Mouse (Mus musculus) ovary, postnatal 10 days (tissue): ENCODE data around the gene Abi3.

ENCODE experiments used
- DNase-seq: peaks from one replicate; pipeline ENCODE4 v3.0.0; 2022; ENCODE audit warnings: low spot score

Gene Abi3

DNA sequence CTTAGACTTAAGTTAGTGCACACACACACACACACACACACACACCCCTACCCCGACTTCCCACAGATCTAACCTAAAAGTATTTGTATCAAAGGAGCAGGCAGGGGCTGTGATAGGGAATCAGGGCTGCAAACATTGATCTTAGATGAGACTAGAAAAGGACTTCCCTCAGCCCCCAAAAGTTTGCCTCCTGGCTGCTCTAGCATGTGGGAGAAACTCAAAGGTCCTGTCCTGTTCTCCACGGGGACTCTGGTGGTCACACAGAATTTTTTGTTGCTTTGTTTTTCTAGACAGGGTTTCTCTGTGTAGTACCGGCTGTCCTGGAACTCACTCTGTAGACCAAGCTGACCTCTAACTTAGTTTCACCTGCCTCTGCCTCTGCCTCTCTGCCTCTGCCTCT lies 16.7 kb downstream of the Abi3 start:
- DNase-seq: no peak

- DNase-seq: no peak
Measured at GRCm38 (mm10) chr11:95824877-95825243, 17.4 kb downstream of the Abi3 start.

DNA sequence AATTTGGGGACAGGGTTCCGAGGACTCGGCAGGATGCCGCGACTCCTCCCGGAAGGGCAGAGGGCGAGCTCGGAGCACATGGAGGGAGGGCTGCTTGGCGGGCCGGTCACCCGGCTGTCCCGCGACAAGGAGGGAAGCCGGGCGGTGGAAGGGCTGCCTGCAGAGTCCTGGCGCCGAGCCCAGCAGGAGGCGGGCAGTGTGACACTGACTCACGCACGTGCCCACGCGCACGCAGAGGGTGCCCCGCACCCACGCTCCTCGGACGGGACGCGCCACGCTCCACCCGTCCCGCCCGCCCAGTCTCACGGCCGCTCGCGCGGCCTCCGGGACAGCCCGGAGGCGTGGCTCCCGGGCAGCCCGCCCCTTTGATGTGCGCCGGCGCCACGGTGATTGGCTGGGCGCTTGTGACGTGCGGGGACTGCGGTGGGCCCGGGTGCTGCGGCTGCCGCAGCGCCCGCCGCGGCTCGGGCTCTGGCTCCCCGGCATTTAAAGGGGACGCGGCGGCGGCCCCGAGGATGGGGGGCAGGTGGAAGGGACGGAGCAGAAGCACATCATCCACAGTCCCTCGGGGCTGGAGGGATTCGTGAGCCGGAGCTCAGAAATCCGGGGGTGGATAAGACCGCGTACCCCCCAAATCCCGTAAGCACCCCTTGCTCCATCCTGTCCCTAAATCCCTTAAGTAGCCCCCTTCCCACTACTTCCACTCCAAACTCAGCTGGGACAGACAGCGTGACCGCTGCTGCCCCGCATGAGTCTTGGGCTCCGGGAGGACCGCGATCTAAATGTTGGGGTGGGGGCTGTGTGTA lies 18.0 kb downstream of the Abi3 start, which contains the start of gene Phospho1:
TSS of gene Phospho1 (plus strand) at position 429 of the 806 bp plus-strand sequence.
- peak; percentile 77 for DNase-seq

DNA sequence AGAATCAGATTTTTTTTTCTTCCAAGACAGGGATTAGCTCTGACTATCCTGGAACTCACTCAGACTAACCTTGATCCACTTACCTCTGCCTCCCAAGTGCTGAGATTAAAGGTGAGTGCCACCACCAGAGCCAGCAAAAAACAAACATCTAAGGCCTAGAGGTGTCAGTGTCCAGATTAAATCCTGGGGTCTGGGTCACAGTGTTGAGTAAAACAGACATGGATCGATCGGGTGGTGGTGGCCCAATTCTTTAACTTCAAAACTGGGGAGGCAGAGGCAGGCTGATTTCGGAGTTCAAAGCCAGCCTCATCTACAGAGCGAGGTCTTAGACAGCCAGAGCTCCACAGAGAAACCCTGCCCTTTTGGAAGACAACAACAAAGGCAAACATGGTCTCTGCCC lies 19.8 kb downstream of the Abi3 start:
- no peak for DNase-seq

DNA sequence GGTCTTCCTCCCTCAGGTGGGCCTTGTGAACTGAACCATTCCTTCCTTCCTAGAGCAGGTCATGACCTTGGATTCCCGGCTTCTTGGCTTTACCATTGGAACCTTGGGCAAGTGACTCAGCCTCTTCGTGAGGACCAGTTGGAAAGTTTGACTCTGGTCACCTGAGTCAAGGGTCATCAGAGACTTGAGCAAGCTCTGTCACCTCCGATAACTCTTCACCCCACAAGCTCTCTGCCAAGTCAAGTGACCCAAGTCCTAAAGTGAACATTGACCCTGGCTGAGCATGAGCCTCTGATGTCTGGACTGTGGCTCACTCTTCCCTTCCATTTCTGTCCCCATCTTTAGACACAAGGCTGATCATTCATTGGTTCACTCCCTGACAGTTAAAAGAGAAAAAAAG lies 20.8 kb downstream of the Abi3 start:
- no peak for DNase-seq

GRCm38 (mm10) chr11:95819138-95819537 lies 23.1 kb downstream of the Abi3 start:
- DNase-seq: no peak

- no peak for DNase-seq
Measured at GRCm38 (mm10) chr11:95815412-95815811, 26.9 kb downstream of the Abi3 start.

- no peak for DNase-seq
Measured at GRCm38 (mm10) chr11:95814857-95815256, 27.4 kb downstream of the Abi3 start.

GRCm38 (mm10) chr11:95814101-95814500 lies 28.2 kb downstream of the Abi3 start:
- DNase-seq: no peak

DNA sequence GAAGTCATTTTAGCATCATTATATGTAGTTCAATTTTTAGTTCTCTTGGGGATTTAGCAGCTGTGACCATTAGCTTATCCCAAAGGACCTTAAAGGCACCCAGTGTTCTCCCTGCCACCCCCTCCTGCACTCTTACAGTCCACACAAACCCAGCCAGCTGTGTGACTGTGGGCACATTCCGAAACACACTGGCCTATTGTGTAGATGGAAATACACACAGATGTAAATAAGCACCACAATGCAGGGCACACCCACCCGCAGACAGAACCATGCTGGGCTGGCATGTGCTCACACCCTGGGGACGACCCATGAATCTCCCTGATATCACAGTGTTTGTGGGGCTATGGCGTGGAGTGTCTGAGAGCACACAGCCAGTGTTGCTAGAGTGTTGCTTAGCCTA lies 30.1 kb downstream of the Abi3 start:
- no peak for DNase-seq

DNA sequence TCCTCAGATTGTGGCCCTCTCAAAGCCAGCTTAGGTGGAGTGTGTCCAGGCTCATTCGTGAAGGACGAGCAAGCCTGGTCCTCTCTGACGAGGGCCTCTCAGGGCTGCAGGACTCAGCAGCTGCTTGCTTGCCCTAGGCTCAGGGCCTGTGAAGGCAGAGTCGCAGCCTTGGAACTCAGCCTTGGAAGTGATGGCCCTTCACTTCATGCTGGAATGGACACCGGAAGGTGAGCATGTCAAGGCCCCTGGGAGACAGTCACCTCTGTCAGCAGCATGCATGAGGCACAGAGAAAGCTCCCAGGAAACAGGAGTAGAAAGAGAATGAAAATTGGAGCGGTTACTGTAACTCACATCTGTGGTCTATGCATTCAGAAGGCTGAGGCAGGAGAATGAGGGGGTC lies 30.5 kb downstream of the Abi3 start:
- DNase-seq: no peak

- DNase-seq: no peak
Measured at GRCm38 (mm10) chr11:95810828-95811227, 31.4 kb downstream of the Abi3 start.

- DNase-seq: no peak
Measured at GRCm38 (mm10) chr11:95809603-95810002, 32.7 kb downstream of the Abi3 start.

DNA sequence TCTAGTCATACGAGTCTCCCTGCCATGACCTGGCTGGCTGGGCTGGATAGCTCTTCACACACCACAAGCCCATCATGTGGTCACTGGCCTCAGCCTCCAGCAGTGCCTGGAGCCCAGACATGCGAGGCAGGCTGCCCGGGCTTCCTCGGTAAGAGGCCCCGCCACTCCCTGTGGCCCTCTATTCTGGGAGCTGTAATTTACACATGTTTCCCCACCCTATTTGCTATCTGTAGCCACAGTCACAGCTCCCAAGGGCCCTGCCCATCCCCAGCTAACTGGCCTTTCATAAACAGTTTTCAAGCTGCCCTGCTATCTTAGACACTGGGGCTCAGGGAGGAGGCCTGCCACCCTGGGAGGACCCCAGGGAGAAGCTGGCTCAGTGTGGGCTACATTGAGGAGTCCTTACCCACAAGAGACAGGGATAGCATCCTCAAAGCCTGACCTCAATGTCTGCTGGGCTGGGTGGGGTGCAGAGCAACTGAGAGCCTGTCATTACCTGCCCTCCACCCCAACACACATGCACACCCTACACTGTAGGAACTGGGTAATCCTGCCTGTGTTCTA lies 33.7 kb downstream of the Abi3 start:
- DNase-seq: no peak

DNA sequence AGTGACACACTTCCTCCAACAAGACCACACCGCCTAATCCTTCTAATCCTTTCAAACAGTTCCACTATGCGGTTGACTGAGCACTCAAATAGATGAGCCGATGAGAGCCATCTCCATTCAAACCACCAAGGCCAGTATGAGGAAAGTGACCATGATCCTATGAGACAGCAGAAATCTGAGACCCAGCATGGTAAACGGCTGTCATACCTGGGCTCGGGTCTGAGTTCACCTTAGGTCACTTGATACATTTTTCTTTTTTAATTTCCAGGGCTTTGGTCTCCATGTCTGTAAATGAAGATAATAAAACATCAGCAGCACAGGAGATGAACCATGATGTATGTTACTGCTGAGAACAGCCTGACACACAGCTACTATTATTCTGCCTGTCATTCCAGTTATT lies 34.4 kb downstream of the Abi3 start:
- DNase-seq: no peak

GRCm38 (mm10) chr11:95805527-95805926 lies 36.7 kb downstream of the Abi3 start:
- DNase-seq: no peak

DNA sequence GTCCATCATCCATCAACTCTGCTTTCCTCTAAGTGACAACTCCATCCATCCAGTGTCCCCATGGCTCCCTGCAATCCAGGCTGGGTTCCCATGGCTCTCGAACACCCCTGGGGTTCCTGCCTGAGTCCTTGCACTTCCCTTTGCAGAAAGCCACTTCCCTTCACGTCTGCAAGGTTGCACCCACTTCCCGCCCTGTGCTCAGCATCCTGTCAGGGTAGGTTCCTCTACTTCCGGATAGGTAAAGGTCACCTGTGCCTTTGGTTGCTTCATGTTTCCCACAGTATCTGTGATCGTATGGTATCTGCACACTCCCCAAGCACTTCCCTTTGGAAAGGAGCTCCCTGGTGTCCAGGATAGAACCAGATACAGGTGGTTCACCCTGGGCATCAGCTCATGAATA lies 37.3 kb downstream of the Abi3 start:
- no peak for DNase-seq

DNA sequence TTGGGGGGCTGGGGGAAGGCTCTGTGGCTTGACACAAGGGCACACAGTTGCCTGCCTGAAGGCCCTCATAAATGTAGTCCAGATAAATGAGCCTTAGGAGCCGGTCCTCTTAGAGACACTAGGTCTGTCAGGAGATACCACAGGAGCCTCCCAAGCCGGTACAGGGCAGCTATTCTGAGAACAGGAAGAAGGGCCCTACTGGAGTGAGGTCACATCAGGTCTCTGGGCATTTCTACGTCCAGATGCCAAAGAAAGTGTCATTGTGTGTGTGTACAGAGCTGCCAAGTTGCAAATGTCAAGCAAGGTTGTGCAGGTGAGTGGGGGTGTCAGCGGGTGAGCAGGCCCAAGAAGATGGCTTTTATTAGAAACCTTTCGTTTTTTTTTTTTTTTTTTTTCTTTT lies 46.7 kb downstream of the Abi3 start:
- no peak for DNase-seq

GRCm38 (mm10) chr11:95794201-95794600 lies 48.1 kb downstream of the Abi3 start:
- DNase-seq: no peak

DNA sequence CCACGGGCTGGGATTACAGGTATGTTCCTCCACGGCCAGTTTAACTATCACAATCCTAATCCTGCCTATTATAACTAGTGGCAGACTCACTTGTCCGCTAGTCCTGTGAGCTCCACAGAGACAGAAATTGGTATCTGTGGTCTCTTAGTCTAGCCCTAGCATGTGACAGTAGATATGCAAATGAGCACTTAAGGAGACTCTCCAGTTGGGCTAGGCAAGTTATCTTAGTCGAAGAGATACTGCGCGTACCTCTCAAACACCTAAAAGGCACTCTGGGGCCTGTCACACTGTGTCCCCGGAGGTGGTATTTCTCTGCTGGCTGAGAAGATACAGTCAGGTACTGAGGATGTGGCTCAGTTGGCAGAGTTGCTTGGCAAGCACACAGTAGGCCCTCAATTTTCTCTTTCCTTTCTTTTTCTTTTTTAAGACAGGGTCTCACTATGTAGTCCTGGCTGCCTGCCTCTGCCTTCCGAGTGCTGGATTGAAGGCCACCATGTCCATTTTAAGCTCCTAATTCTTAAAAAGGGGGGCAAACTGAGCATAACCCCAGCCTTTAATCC lies 49.2 kb downstream of the Abi3 start:
- DNase-seq: no peak

DNA sequence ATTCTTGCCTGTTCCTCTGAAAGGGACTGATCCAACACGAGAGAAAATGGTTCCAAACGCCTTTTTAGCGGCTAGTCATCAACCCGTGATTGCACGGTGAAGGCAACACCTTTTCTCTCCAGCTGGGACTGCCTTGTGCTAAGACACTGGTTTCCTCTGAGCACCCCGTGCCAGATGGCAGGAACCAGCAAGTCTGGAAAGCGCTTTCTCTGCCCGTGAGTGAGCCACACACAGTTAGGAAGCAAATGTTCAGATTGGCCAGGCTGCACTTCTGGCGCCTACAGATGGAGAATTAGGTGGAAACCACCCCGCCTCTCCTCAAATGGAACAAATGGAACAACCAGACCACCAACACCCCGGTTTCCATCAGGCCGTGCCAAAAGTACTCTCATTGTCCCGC lies 50.5 kb downstream of the Abi3 start:
- no peak for DNase-seq

DNA sequence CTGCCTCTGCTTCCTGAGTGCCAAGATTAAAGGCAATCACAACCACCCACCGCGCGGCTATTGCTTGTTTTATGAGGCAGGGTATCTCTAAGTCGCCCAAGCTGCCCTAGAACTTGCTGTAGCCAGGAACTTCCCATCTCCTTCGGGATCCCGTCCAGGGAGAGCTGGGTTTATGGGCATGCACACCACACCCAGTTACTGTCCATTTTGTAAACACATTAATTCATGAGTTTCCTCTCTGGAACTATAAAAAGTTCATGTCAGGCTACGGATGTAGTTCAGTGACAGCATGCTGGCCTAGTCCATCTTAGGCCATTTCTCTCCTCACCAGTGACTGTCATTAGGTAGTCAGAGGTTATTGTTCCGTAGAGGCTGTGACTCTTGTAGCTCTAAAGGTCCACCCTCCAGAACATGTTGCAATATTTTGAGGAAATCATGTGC lies 52.8 kb downstream of the Abi3 start:
- DNase-seq: no peak

DNA sequence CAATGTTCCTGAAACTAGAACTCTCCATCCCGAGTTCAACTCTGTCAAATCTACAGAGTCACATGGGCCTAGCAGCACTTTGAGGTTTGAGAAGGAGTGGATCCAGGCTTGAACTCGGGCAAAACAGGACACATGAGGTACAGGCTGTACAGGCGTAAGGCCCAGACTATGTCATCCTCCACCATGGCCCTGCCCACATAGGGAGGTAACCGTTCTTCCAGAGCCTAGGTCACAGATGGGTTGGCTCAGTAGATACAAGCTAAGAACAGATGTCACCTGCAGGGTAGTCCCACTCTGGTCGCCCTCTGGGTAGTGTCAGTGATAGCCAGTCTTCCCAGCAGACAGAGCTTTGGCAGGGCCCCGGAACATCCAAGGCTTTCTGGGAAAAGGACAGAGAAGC lies 55.8 kb downstream of the Abi3 start:
- DNase-seq: no peak

- DNase-seq: no peak
Measured at GRCm38 (mm10) chr11:95785675-95786074, 56.6 kb downstream of the Abi3 start.
